Mouse (Mus musculus) testis, adult 2 months (tissue): ENCODE data around the gene Ifi214.
"Not testable (repeated sequence)": the region's sequence is repeated elsewhere in the genome, so short reads cannot be mapped to it uniquely, and the experiment has no call there.

Experiments
- CTCF ChIP-seq: fragments of 200-500 bp; IDR thresholded peaks from 2 replicates; pipeline ENCODE4 v1.5.1; 2012; ENCODE audit warnings: low read depth, mild to moderate bottlenecking, inconsistent platforms, low read length, moderate library complexity; ENCODE audit not compliant: control insufficient read depth, insufficient read depth, insufficient replicate concordance
- POLR2A ChIP-seq: fragments of 200-500 bp; IDR thresholded peaks from 2 replicates; pipeline ENCODE4 v1.6.1; 2012; ENCODE audit warnings: low read depth, mild to moderate bottlenecking, inconsistent platforms, low read length, moderate library complexity; ENCODE audit not compliant: control insufficient read depth

GRCm38 (mm10) chr1:173490812-173491480, 44.8 kb downstream of the Ifi214 start, which contains the start of gene Ifi206:
- not testable (repeated sequence) for TF ChIP-seq POLR2A, CTCF
